8 mouse cellular contexts compared by ENCODE assay signal in the genomic region with DNA sequence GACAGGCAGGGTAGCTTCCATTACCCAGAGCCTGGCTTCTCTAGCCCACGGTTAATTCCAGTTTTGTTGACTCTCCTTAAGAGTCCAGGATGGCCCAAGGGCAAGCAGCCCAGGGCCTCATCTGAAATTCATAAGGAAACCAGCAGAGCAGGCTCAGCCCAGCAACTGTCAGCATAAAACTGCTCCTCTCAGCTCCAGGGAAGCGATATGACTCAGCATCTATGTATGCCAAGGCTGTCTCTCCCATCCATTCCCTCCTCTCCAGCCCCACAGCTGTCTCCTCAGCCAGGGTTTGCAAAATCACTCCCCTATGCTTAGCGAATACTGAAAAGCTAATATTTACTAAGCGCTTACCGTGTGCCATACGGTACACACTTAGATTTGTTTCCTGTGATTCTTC.
DNase-seq lines count a peak whose midpoint lies in the region; ATAC-seq and TF ChIP-seq lines count a peak whose summit lies in the region.

No protein-coding gene starts in this region.

- no peak overlapping the region for H3K27ac ChIP-seq in heart, adult 2 months

- 71% methylated on average over 6 of the region's 6 CpGs for WGBS in heart, adult 2 months

- TF ChIP-seq CTCF in heart, adult 2 months (IDR thresholded peaks at IDR 0.05), result no peak

- no peaks in the 10 kb centered on the region for H3K36me3 ChIP-seq in heart, adult 2 months (ENCODE audit: control insufficient read depth, insufficient read depth, low read length)

- TF ChIP-seq EP300 in heart, adult 2 months (IDR thresholded peaks at IDR 0.05; ENCODE audit: insufficient read depth, low read depth, low read length), result no peak

- no peaks in the 10 kb centered on the region for H3K4me1 ChIP-seq in heart, adult 2 months (ENCODE audit: control insufficient read depth, insufficient read depth, low read length)

- intact Hi-C loops in heart, adult 2 months (cut with DNase I), result no loop called here

- H3K79me2 ChIP-seq in heart, adult 2 months (replicated peaks; ENCODE audit: control insufficient read depth, insufficient read depth, low read length), result no peaks in the 10 kb centered on the region

- H3K4me3 ChIP-seq in heart, adult 2 months, result no peak overlapping the region

- no peaks in the 10 kb centered on the region for H3K27me3 ChIP-seq in heart, adult 2 months (ENCODE audit: control insufficient read depth, insufficient read depth, low read length)

- no peak overlapping the region for H3K9ac ChIP-seq in heart, adult 2 months (ENCODE audit: low read depth, low read length)

- ATAC-seq in granulocyte monocyte progenitor cell, adult 5-6 weeks (replicated peaks; ENCODE audit: poor library complexity, severe bottlenecking), result no peak

- no peak for TF ChIP-seq POLR2A in heart, adult 2 months (IDR thresholded peaks at IDR 0.05; ENCODE audit: insufficient read depth, low read depth, low read length)

- peak; percentile 58 to 64 for DNase-seq in layer of hippocampus, adult 18-20 months (ENCODE audit: low spot score in 2 of 2)
- DNase-seq in layer of hippocampus, postnatal 25 days (ENCODE audit: extremely low spot score in 1 of 2, low spot score in 1 of 2), result no peak
- peak; percentile 68 for DNase-seq in adrenal gland, adult 8-10 months
- DNase-seq in heart, adult 2 months, result peak; percentile 45 to 65
- peak; percentile 37 for DNase-seq in lung, postnatal 36 days
- no peak for DNase-seq in spleen, postnatal 10 days (ENCODE audit: low spot score in 2 of 2)
- no peak for DNase-seq in cerebellum, adult 18-20 months

Comparison
In these comparisons a context has a peak if more than half of its experiments do, and no peak if none do; other contexts are left out.
1. DNase-seq: peak in layer of hippocampus, adult 18-20 months (2 of 2), adrenal gland, adult 8-10 months (single experiment), heart, adult 2 months (2 of 2) and lung, postnatal 36 days (single experiment); none in layer of hippocampus, postnatal 25 days (0 of 2), spleen, postnatal 10 days (0 of 2) and cerebellum, adult 18-20 months (0 of 2).